Mouse (Mus musculus) urinary bladder, adult 18-20 months (tissue): ENCODE data around the gene Nacc1.
"Not testable (repeated sequence)": the region's sequence is repeated elsewhere in the genome, so short reads cannot be mapped to it uniquely, and the experiment has no call there.

ENCODE experiments used
- DNase-seq, 2 experiments: peaks; one replicate each; pipeline ENCODE4 v3.0.0; 2022; ENCODE audit warnings: low spot score in 2 of 2, mixed read lengths in 2 of 2

Nacc1 gene

DNA sequence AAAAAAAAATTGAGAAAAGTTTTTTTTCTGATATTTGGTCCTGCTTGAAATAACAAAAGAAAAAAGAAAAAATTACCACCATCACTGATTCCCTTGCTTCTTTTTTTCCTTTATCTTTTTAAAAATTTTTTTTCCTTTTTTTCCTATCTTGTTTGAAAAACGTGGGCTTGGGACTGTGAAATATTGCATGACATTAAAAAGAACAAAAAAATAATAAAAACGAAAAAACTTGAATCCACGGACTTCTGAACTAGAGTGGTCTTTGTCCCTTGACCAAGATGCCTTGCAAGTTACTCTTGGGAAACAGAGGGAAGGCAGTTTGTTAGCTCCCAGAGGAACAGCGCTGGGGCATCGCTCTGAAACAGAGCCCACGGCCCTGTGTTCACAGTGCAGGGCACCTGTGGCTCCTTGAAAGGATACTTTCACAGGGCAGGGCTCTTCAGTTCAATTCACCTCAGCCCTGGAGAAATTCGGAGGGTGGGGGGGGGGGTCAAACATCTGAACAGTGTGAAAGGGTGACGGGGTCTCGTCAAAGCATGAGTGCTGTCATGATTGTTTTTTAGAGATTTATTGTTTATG is 47.6 kb downstream of the Nacc1 start:
- DNase-seq: no peak

DNA sequence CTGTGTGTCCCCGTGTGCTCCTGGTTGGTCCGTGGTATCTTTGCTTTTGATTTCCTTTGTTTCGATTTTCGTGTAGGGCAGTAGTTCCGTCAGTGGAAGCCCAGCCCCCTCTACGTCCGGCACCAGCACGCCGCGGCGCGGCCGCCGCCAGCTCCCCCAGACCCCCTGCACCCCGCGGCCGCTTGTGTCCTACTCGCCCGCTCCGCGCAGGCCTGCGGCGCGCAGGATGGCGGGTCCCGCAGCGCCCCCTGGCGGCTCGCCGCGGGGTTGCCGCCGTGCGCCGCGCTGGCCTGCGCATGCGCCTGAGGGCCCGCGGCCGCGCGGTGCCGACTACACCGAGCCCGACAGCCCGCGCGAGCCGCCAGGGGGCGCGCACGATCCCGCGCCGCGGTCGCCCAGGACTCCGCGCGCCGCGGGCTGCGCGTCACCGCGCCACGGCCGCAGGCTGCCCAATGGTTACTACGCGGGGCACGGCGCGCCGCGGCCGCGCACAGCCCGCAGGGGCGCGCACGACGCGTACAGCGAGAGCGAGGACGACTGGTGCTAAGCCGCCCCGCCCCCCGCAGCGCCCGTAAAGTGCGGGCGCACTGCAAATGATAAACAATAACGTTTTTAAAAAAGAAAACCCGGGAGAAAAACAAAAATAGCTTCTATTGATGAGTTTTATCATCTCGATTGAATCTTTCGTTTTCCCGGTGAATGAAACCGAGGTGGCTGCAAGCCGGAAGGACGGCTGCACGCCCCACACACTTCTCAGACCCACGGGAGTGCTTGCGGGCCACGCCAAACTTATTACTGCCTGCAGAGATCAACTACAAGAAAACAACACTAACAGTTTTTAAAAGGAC is 48.3 kb downstream of the Nacc1 start:
- peak; percentile 81 to 88 for DNase-seq

DNA sequence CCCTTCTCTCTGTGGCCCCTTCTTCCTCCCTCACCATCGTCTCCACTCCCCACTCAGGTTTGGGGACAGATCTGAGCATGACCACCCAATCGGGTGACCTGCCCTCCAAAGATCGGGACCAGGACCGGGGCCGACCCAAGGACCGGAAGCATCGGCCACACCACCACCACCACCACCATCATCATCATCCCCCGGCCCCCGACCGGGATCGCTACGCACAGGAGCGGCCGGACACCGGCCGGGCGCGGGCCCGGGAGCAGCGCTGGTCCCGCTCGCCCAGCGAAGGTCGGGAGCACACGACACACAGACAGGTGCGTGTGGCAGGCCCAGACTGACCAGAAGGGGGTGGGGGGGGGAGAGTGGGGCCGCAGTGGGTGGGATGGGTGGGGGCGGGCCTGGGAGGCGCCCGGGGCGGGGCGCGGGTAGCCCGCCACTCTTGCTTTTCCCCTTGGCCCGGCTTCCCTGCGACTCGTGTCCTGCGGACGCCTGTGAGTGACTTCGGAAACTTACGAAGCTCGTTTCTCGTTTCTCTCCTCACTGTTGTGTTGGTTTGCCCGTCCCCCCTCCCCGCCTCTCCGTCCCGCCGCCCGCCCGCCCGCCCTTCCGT is 49.0 kb downstream of the Nacc1 start:
- no peak for DNase-seq

DNA sequence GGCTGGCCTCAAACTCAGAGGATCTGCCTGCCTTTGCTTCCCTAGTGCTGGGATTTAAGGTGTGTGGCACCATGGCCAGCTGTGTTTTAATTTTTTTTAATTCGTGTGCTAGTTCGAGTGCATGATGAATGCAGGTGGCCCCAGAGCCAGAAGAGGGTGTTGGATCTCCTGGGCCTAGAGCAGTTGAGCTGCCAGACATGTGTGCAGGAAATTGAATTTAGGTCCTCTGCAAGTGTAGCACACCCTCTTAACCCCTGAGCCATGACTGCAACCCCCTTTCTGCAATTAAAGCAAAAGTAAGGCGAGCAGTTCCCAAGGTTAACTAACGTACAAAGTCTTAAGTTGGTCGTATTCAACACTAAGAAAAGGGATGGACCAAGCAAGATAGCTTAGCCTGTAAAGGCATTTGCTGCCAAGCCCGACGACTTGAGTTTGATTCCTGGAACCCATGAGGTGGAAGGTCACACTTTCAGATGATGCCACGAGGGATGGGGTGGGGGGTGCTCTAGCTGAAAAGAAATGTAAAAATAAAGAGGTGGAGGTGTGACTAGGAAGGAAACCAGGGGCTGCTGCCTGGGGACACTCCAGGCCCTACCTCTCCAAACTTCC is 49.6 kb downstream of the Nacc1 start:
- no peak for DNase-seq

DNA sequence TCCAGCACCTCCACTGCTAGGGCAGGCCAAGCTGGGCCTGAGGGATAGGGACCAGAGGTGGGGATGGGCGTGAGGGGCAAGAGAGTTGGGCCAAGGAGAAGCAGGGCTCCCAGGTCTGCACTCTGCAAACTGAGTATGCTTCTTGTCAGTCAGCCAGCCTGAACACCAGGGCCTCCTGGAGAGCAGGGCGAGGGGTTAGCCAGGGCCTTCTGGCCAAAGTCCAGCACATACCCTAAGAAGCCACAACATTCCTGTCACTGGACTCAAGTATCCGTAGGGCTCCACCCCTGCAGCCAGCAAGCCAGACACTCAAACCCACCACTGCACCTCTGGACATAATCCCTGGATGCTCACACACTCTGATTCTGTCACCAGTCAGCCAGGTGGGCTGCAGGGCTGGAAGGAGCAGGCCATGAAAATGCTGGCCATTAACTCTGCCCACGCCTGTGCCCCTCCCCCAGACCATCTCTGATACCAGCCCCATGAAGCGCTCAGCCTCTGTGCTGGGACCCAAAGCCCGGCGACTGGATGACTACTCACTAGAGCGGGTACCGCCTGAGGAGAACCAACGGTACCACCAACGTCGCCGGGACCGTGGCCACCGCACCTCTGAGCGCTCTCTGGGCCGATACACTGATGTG is 51.5 kb downstream of the Nacc1 start:
- no peak for DNase-seq

DNA sequence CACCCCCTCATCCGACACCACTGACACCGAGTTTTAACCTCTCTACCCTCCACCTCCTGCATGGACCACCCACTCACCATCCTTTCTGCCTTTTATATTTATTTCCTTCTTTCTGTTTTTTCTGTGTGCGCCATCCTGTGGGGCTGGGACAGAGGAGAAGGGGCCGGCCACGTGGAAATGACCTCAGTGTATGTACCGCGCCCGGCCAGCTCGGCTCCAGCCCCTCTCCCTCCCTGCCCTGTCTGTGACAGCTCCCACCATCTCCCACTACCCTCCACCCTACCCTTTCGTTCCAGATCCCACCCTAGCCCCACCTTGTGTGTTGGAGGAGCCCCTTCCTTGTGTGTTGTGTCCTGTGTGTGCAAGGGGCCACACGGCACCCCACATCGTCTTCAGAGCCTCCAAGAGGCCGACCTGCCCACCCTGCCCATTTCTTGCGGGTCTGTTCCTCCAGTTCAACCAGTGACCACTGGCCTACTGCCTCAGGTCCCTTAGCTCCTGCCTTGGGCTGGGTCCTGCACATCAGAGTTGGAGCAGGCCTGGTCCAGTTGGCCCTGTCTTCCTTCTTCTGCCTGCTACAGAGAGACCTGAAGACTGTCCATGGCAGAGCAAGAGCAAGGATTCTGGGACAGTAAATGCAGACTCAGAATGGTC is 52.1 kb downstream of the Nacc1 start:
- no peak for DNase-seq

DNA sequence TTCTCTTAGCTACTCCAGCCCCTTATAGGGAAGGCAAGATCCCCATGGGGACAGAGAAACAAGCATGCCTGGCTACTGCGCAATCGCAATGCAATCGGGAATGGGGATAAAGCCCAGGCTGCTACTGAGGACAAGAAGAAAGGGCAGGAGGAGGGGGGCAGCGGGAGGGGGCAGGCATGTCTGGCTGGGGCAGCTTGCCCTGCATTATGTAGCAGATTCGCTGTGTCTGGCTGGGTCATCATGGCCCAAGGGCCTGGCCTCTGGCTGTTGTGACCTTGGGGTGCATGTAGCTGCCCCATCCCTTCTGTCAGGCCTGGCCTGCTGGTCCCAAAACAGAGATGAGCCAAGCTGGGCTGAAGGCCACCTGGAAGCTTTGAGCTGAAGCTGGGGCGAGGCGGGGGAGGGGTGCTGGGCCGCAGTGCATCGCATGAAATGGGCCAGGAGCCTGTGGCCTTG is 52.8 kb downstream of the Nacc1 start:
- DNase-seq: no peak

DNA sequence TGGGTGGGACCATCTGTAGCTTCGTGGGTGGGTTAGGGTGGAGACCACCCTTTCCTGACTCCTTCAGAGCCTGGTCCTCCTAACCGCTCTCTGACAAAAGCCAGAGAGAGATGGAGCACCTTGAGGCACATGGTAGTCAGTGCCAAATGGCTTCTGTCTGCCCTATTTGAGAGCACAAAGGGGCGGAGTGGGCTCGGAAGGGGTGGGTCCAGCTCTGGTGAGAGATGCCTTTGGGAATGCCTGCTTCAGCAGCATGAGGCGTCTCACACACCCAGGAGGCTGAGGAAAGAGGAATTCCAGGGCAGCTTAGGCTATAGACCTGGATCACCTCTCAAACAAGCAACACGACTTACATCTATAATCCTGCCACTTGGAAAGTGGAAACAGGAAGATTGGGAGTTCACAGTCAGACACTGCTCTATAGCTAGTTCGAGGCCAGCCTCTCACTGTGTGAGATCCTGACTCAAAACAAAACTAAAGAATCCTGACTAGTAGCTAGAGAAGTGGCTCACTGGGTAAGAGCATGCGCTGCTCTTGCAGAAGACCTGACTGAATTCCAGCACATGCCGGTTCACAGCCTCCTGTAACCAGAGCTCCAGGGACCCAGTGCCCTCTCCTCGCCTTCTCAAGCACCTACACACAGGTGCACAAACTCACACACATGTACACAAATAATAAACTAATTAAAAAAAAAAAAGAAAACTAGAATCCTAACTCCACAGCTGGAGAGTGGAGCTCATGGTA is 53.6 kb downstream of the Nacc1 start:
- no peak for DNase-seq

DNA sequence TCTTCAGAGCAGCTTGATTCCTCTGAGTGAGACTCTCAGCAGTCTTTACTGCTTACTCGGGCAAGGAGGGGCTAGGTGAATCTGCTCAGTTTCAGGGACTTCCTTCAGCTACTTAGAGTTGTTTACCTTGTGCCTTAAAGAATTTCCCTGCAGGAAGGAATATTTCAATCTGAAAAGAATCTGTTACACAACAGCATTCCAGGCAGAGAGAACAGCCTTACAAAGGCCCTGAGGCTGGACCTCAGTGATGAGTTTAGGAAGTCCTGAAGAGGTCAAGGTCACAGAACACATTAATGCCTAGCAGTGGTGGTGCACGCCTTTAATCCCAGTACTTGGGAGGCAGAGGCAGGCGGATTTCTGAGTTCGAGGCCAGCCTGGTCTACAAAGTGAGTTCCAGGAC is 55.8 kb downstream of the Nacc1 start:
- no peak for DNase-seq

DNA sequence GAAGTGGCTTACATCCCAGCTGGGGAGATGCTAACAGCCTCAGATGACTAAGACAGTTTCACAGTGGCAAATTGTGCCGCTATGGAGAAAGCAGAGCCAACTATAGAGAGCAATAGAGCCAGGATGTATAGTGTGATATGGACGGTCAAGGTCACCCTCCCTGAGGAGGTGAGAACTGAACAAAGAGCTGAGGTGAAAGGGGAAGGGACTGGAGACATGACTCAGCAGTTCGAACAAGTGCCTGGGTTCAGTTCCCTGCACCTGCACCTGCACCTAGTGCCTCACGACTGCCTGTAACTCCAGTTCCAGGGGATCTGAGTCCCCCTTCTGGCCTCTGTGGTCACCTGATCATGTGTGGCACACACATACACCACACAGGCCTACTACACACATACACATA is 57.5 kb downstream of the Nacc1 start:
- DNase-seq: no peak

DNA sequence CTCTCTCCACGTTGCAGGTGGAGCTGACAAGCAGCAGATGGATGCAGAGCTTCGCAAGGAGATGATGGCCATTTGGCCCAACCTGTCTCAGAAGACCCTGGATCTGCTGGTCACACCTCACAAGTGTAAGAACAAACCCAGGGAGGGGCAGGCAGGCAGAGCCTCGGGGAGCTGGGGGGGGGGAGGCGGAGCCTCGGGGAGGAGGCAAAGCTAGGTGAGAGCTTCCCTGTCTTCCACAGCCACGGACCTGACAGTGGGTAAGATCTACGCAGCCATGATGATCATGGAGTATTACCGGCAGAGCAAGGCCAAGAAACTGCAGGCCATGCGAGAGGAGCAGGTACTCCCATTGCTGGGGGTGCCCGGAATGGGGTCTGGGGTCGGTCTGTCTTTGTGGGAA is 58.1 kb downstream of the Nacc1 start:
- no peak for DNase-seq

DNA sequence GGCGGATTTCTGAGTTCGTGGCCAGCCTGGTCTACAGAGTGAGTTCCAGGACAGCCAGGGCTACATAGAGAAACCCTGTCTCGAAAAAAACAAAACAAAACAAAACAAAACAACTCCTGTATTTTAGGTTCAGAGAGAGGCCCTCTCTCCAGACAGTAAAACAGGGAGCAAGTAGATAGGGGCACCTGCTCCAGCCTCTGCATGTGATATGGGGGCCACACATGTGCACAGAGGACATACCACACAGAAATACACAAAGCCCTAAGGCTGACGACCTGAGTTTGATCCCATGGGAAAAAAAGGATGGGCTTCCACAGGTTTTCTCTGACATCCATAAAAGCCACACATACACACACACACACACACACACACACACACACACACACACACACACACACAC is 64.2 kb downstream of the Nacc1 start:
- DNase-seq: not testable (repeated sequence)

DNA sequence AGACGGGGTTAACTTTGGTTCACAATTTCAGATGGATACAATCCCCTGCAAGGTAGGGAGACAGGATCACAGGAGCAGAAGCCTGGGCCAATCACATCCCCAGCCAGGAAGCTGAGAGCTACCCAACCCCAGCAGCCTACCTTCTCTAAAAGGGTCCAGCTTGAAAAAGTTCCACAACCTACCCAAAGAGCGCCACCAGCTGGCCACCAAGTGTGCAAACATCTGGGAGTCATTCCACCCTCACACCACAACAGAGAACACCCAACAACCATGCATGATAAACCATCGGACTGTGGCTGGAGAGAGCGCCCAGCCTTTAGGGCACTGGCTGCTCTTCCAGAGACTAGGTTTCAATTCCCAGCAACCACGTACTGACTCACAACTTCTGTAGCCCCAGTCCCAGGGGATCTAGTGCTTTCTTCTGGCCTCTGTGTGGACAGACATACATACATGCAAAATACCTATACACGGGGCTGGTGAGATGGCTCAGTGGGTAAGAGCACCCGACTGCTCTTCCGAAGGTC is 66.5 kb downstream of the Nacc1 start:
- DNase-seq: no peak
